Mouse (Mus musculus): Measurements from ENCODE around the gene Ern1. TPM values are rescaled to one million over a fixed set of nuclear protein-coding genes. Genes with fewer than 3 reads are reported as not detected.

Ern1 gene
- polyA plus RNA-seq, 1 experiment from 2014 or later: 4.8 TPM

DNA sequence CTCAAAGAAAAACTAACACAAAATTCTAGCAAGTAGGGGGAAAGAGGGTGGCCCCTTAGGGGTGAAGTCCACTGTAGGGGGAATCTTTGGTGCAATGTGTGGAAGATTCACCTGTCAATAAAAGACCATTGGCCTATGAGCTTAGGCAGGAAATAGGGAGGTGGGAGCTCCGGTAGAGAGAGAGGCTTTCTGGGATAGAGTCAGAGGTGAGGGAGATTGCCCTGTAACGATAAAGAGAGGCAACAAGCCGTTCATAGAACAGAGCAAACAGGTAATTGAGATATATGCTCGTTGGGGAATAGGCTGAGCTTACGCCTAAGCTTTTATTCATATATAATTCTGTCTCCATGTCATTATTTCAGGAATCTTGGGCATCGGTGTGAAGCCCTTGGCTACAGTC is 100.6 kb downstream of the Ern1 start:
- Histone ChIP-seq H3K9ac (ENCODE audit: low read depth, low read length) (no peak overlapping the region), H3K4me3 (ENCODE audit: low read depth, low read length) (no peak overlapping the region), H3K36me3 (ENCODE audit: control insufficient read depth, insufficient read depth, low read length) (no peaks in the 10 kb centered on the region), H3K4me1 (ENCODE audit: control insufficient read depth, insufficient read depth, low read length) (no peaks in the 10 kb centered on the region), H3K4me2 (ENCODE audit: low read length) (no peak overlapping the region), H3K27me3 (ENCODE audit: control insufficient read depth, insufficient read depth, low read depth, low read length) (no peaks in the 10 kb centered on the region), H3K27ac (ENCODE audit: low read length) (no peak overlapping the region), H3K9me3 (replicated peaks; ENCODE audit: control insufficient read depth, low read length, poor library complexity, severe bottlenecking) (no peaks in the 10 kb centered on the region)
- WGBS: 82% methylated on average over 6 of the region's 6 CpGs
- ATAC-seq: no peak

GRCm38 (mm10) chr11:106386409-106386808 is 101.2 kb downstream of the Ern1 start:
- no peak overlapping the region for H3K9ac ChIP-seq (ENCODE audit: low read depth, low read length)
- H3K9me3 ChIP-seq (replicated peaks; ENCODE audit: control insufficient read depth, low read length, poor library complexity, severe bottlenecking): no peaks in the 10 kb centered on the region
- WGBS: 86% methylated on average over 3 of the region's 3 CpGs
- no peaks in the 10 kb centered on the region for H3K36me3 ChIP-seq (ENCODE audit: control insufficient read depth, insufficient read depth, low read length)
- ATAC-seq: no peak
- no peak overlapping the region for H3K27ac ChIP-seq (ENCODE audit: low read length)
- H3K27me3 ChIP-seq (ENCODE audit: control insufficient read depth, insufficient read depth, low read depth, low read length): no peaks in the 10 kb centered on the region
- H3K4me1 ChIP-seq (ENCODE audit: control insufficient read depth, insufficient read depth, low read length): no peaks in the 10 kb centered on the region
- no peak overlapping the region for H3K4me2 ChIP-seq (ENCODE audit: low read length)
- no peak overlapping the region for H3K4me3 ChIP-seq (ENCODE audit: low read depth, low read length)

DNA sequence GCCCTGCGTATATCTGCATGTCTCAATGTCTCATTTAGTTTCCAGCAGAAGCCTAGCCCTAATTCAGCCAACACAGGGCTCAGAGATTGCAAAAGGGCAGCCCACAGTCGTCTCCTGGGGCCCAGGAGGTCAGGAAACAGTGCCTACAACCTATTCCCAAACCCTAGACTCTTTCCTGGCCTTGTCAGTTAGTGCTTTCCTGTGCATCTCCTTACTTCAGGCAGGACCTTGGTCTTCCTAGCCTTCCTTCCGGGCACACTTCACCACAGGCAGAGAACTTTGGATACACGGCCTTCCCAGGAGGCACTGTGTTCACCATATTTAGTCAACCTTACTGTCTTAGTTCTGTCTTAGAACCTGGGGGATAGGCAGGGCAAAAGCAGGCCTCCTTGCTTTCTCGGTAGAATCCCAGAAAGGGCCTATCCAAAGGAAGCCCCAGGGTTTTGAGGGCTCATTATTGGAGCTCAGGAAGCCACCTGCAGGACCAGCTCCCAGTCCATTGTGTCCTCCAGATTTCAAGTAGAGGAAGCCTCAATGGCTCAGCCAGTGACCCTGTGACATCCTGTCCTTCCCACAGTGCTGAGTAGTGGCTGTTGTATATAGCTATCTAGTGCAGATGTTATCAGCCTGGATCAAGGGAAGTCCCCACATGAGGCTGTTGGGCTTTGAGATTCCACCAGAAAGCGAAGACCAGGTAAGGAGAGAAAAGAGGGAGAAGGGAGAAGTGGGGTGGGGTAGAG is 104.4 kb downstream of the Ern1 start:
- Histone ChIP-seq H3K9ac (ENCODE audit: low read depth, low read length) (no peak overlapping the region), H3K4me2 (ENCODE audit: low read length) (no peak overlapping the region), H3K9me3 (replicated peaks; ENCODE audit: control insufficient read depth, low read length, poor library complexity, severe bottlenecking) (no peaks in the 10 kb centered on the region), H3K4me3 (ENCODE audit: low read depth, low read length) (no peak overlapping the region), H3K27ac (ENCODE audit: low read length) (no peak overlapping the region), H3K36me3 (ENCODE audit: control insufficient read depth, insufficient read depth, low read length) (no peaks in the 10 kb centered on the region), H3K4me1 (ENCODE audit: control insufficient read depth, insufficient read depth, low read length) (no peaks in the 10 kb centered on the region), H3K27me3 (ENCODE audit: control insufficient read depth, insufficient read depth, low read depth, low read length) (no peaks in the 10 kb centered on the region)
- WGBS: 81% methylated on average over 6 of the region's 6 CpGs
- no peak for ATAC-seq

DNA sequence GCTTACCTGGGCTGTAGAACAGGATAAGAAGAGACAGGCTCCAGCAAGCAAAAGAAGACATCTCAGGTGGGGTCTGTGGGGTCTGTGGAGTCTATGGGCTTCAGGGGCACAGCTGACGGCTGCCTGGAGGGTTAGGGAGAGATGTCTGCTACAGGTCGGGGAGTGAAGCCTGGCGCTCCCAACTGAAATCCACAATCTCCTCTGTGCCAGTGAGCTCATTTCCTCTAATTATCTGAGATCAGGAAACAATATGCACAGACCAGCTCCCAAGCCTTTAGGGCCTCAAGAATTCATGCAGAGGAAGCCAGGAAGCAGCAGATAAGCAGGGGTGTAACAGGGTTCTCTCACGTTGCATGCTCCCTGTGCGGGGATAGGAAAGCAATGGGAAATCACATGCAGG is 105.2 kb downstream of the Ern1 start:
- 75% methylated on average over 5 of the region's 5 CpGs for WGBS
- no peaks in the 10 kb centered on the region for H3K4me1 ChIP-seq (ENCODE audit: control insufficient read depth, insufficient read depth, low read length)
- H3K9ac ChIP-seq (ENCODE audit: low read depth, low read length): no peak overlapping the region
- H3K27me3 ChIP-seq (ENCODE audit: control insufficient read depth, insufficient read depth, low read depth, low read length): no peaks in the 10 kb centered on the region
- ATAC-seq: no peak
- H3K36me3 ChIP-seq (ENCODE audit: control insufficient read depth, insufficient read depth, low read length): no peaks in the 10 kb centered on the region
- no peaks in the 10 kb centered on the region for H3K9me3 ChIP-seq (replicated peaks; ENCODE audit: control insufficient read depth, low read length, poor library complexity, severe bottlenecking)
- no peak overlapping the region for H3K27ac ChIP-seq (ENCODE audit: low read length)
- H3K4me2 ChIP-seq (ENCODE audit: low read length): no peak overlapping the region
- no peak overlapping the region for H3K4me3 ChIP-seq (ENCODE audit: low read depth, low read length)

DNA sequence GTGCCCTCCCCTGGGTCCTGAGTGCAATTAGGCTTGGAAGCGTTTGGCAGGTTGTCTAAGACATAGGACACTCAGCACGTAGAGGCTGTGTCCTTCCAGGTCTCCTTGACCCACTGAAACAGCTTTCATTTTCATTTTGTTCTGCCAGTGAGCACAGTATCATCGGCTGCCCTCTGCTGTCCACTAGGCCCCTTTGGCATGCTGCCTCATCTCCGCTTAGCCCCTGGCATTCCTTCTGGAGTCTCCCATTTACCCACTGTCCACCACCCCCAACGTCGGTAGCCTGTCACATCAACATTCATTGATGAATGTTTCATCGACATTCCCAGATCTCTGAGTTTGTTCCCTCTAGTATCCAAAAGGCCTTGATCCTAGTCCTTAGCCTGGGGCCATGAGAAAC is 105.8 kb downstream of the Ern1 start:
- no peaks in the 10 kb centered on the region for H3K9me3 ChIP-seq (replicated peaks; ENCODE audit: control insufficient read depth, low read length, poor library complexity, severe bottlenecking)
- no peaks in the 10 kb centered on the region for H3K4me1 ChIP-seq (ENCODE audit: control insufficient read depth, insufficient read depth, low read length)
- no peak overlapping the region for H3K4me2 ChIP-seq (ENCODE audit: low read length)
- H3K27ac ChIP-seq (ENCODE audit: low read length): no peak overlapping the region
- 82% methylated on average over 7 of the region's 7 CpGs for WGBS
- no peak overlapping the region for H3K4me3 ChIP-seq (ENCODE audit: low read depth, low read length)
- H3K36me3 ChIP-seq (ENCODE audit: control insufficient read depth, insufficient read depth, low read length): no peaks in the 10 kb centered on the region
- no peaks in the 10 kb centered on the region for H3K27me3 ChIP-seq (ENCODE audit: control insufficient read depth, insufficient read depth, low read depth, low read length)
- no peak overlapping the region for H3K9ac ChIP-seq (ENCODE audit: low read depth, low read length)
- ATAC-seq: no peak

DNA sequence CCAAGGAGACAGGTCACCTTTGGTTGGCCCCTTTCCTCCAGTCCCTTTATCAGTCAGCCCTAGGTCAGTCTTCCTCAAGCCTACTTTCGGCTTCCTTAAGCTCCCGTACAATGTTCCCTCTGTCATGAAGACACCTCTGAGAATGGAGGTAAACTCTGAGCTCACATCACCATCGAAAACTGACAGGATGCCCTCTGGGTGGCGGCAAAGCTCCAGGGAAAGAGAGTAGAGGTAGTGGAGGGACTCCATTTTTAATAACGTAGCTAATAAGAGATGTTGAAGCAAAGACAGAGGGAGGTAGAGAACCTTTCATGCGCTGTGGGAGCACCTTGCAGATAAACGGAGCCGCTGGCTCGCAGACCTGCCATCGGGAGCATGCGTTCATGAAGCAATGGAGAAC is 106.6 kb downstream of the Ern1 start:
- no peaks in the 10 kb centered on the region for H3K36me3 ChIP-seq (ENCODE audit: control insufficient read depth, insufficient read depth, low read length)
- H3K9me3 ChIP-seq (replicated peaks; ENCODE audit: control insufficient read depth, low read length, poor library complexity, severe bottlenecking): no peaks in the 10 kb centered on the region
- ATAC-seq: no peak
- whole genome bisulfite sequencing: 82% methylated on average over 11 of the region's 11 CpGs
- no peak overlapping the region for H3K9ac ChIP-seq (ENCODE audit: low read depth, low read length)
- no peaks in the 10 kb centered on the region for H3K4me1 ChIP-seq (ENCODE audit: control insufficient read depth, insufficient read depth, low read length)
- no peak overlapping the region for H3K4me2 ChIP-seq (ENCODE audit: low read length)
- H3K4me3 ChIP-seq (ENCODE audit: low read depth, low read length): no peak overlapping the region
- H3K27ac ChIP-seq (ENCODE audit: low read length): no peak overlapping the region
- no peaks in the 10 kb centered on the region for H3K27me3 ChIP-seq (ENCODE audit: control insufficient read depth, insufficient read depth, low read depth, low read length)

- no peak for ATAC-seq
- Histone ChIP-seq H3K4me3 (ENCODE audit: low read depth, low read length) (no peak overlapping the region), H3K27me3 (ENCODE audit: control insufficient read depth, insufficient read depth, low read depth, low read length) (no peaks in the 10 kb centered on the region), H3K4me2 (ENCODE audit: low read length) (no peak overlapping the region), H3K36me3 (ENCODE audit: control insufficient read depth, insufficient read depth, low read length) (no peaks in the 10 kb centered on the region), H3K27ac (ENCODE audit: low read length) (no peak overlapping the region), H3K4me1 (ENCODE audit: control insufficient read depth, insufficient read depth, low read length) (no peaks in the 10 kb centered on the region), H3K9ac (ENCODE audit: low read depth, low read length) (no peak overlapping the region), H3K9me3 (replicated peaks; ENCODE audit: control insufficient read depth, low read length, poor library complexity, severe bottlenecking) (no peaks in the 10 kb centered on the region)
- WGBS: 77% methylated on average over 5 of the region's 5 CpGs
Measured at GRCm38 (mm10) chr11:106374979-106375378, 112.7 kb downstream of the Ern1 start.

DNA sequence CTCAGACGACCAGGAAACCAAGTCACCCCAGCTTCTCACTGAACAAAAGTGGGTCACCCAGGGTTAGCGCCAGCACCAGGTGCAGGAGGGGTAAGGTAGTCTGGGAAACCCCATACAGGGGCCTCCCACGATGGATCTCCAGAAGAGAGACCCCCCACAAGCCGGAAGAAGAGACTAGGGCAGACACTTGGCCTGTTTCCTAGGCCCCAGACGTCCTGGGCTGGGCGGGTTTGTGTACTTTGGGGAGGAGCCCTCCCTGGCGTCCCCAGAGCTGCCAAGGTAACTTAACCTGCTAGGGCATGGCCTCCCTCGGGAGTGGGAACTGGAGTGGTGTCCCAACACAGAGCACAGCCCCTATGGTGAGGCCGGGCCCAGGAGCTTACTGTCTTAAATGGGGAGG is 113.1 kb downstream of the Ern1 start:
- 59% methylated on average over 9 of the region's 9 CpGs for WGBS
- H3K4me3 ChIP-seq (ENCODE audit: low read depth, low read length): no peak overlapping the region

DNA sequence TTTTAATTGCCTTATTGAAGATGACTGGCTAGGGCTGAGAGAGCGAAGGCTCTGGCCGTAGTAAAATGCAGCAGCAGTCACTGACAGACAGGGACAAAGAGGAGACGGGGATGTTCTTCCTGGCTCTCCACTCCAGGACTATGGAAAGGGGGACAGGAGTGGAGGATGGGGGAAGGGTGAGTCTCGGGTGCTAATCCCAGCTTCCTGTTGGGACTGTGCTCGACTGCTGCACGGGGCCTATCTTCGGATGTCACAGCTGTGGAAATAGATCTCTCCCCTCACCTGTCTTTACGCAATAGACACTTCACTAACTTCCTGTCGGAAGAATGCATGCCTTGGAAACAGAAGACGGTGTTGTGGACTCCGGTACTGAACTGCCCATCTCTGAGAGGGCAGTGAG is 113.7 kb downstream of the Ern1 start:
- no peak overlapping the region for H3K4me2 ChIP-seq (ENCODE audit: low read length)
- H3K27ac ChIP-seq (ENCODE audit: low read length): no peak overlapping the region
- H3K27me3 ChIP-seq (ENCODE audit: control insufficient read depth, insufficient read depth, low read depth, low read length): no peaks in the 10 kb centered on the region
- no peak for ATAC-seq
- H3K9ac ChIP-seq (ENCODE audit: low read depth, low read length): no peak overlapping the region
- no peak overlapping the region for H3K4me3 ChIP-seq (ENCODE audit: low read depth, low read length)
- no peaks in the 10 kb centered on the region for H3K4me1 ChIP-seq (ENCODE audit: control insufficient read depth, insufficient read depth, low read length)
- no peaks in the 10 kb centered on the region for H3K9me3 ChIP-seq (replicated peaks; ENCODE audit: control insufficient read depth, low read length, poor library complexity, severe bottlenecking)
- no peaks in the 10 kb centered on the region for H3K36me3 ChIP-seq (ENCODE audit: control insufficient read depth, insufficient read depth, low read length)
- WGBS: 59% methylated on average over 11 of the region's 11 CpGs

More for the DNA sequence above, 113.1 kb downstream of the Ern1 start:
- no peaks in the 10 kb centered on the region for H3K36me3 ChIP-seq (ENCODE audit: control insufficient read depth, insufficient read depth, low read length)
- no peaks in the 10 kb centered on the region for H3K4me1 ChIP-seq (ENCODE audit: control insufficient read depth, insufficient read depth, low read length)
- no peak overlapping the region for H3K9ac ChIP-seq (ENCODE audit: low read depth, low read length)
- H3K27me3 ChIP-seq (ENCODE audit: control insufficient read depth, insufficient read depth, low read depth, low read length): no peaks in the 10 kb centered on the region
- H3K4me2 ChIP-seq (ENCODE audit: low read length): no peak overlapping the region
- no peak overlapping the region for H3K27ac ChIP-seq (ENCODE audit: low read length)
- H3K9me3 ChIP-seq (replicated peaks; ENCODE audit: control insufficient read depth, low read length, poor library complexity, severe bottlenecking): no peaks in the 10 kb centered on the region
- ATAC-seq: no peak

All from midbrain, embryonic 16.5 days (tissue).